Mouse (Mus musculus) neural tube, embryonic 10.5 days (tissue): ENCODE results near the gene Izumo2.

ENCODE experiments used
- DNase-seq: peaks from one replicate; pipeline ENCODE4 v3.0.0-alpha.2; 2017; ENCODE audit warnings: low spot score; ENCODE audit errors: extremely low spot score

Gene Izumo2

DNA sequence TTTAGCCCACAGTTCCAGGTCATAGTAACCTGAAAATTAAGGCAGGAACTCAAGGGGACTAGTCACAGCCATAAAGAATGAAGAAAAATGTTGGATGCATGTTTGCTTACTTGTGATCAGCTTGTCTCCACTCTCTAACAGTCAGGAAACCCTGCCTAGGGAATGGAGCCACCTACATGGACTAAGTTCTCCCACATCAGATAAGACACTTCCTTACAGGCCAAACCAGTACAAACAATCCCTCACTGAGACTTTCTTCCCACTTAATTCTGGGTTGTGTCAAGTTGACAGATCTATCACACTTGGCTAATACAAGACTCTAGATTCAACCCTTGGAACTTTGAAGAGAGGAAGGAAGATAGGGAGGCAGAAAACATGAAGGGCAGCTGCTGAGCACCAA, 51.8 kb downstream of the Izumo2 start:
- DNase-seq, result no peak

DNA sequence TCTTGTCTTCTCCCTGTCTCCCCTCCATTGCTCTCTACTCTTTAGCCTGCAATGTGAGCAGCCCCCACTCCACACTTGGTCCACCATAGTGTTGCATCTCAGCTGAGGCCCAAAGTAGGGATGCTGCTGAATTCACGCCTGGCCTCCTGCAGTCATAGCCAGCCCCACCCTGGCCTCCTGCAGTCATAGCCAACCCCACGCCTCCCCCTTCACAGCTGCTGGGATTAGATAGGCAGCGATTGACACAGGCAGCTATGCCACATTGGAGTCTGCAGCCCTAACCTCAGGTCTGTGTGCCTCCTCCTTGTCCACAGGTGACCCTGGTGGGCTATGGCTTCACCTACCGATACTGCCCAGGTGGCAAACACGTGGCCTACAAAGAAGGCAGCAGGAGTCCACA, 59.6 kb downstream of the Izumo2 start:
- no peak for DNase-seq
